Mouse (Mus musculus) thymus, adult 2 months (tissue): ENCODE measurements at regions not wholly inside any gene's neighbourhood (a gene's known extent, or its start where the extent isn't known, plus 50 kb on each side); places are given as distances from the start of the nearest gene placed in this dataset.

Experiments
- CTCF ChIP-seq: fragments of 200-500 bp; IDR thresholded peaks from 2 replicates; pipeline ENCODE4 v1.5.1; 2012; ENCODE audit warnings: mild to moderate bottlenecking, control low read depth, low read length, moderate library complexity, borderline replicate concordance; ENCODE audit not compliant: control insufficient read depth, poor library complexity, insufficient read depth; ENCODE audit errors: extremely low read depth
- POLR2A ChIP-seq: fragments of 200-500 bp; IDR thresholded peaks from 2 replicates; pipeline ENCODE4 v1.6.1; 2012; ENCODE audit warnings: mild to moderate bottlenecking, low read length, control low read depth, moderate library complexity; ENCODE audit not compliant: control insufficient read depth, poor library complexity, insufficient read depth; ENCODE audit errors: extremely low read depth

DNA sequence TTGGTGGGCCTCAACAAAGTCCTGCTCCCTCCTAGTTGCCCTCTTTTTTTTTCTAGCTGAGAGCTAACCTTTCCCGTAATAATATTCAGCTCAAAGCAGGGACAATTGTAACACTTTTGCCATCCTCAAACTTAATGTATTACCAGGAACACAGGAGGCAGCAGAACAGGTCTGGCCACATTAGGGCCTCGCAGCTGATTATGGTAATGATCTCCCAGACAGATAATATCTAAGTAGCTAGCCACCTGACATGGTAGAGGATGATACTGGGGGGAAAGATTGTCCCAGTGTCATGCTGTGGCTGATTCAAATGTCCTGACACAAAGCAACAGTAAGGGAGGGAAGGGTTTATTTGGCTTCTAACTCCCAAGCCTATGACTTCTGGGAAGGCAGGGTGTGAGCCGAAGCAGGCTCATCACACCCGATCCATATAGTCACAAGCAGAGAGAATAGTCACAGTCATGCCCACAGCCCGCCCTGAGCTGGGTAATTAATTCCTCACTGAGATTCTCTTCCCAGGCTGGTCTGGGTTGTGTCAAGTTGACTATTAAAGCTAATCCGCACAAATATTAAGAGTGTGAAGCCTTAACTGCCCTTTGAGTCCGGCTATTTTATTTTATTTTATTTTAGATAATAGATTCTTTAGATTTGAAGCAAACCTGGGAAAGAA lies 57.0 kb upstream of the Cd2ap start:
- no peak for TF ChIP-seq CTCF
- no peak for TF ChIP-seq POLR2A
